Mouse (Mus musculus): Measurements from ENCODE around the gene Kctd14.
"Not testable (repeated sequence)": the region's sequence is repeated elsewhere in the genome, so short reads cannot be mapped to it uniquely, and the experiment has no call there.

Gene Kctd14

GRCm38 (mm10) chr7:97451023-97451422 lies at the start of gene Kctd14:
Gene Kctd14, plus strand, starts transcription at chr7:97451323.
- not testable (repeated sequence) for DNase-seq

GRCm38 (mm10) chr7:97407145-97407544 lies 44.0 kb upstream of the Kctd14 start:
- no peak for DNase-seq

GRCm38 (mm10) chr7:97411106-97411505 lies 40.0 kb upstream of the Kctd14 start:
- no peak for DNase-seq

- DNase-seq: no peak
Observed at GRCm38 (mm10) chr7:97411575-97411974, 39.5 kb upstream of the Kctd14 start.

- no peak for DNase-seq
Observed at GRCm38 (mm10) chr7:97413981-97414380, 37.1 kb upstream of the Kctd14 start.

- DNase-seq: peak; percentile 73 to 79
Observed at GRCm38 (mm10) chr7:97414426-97414825, 36.7 kb upstream of the Kctd14 start.

GRCm38 (mm10) chr7:97414915-97415687 lies 36.0 kb upstream of the Kctd14 start:
- DNase-seq: peak in 1 of 2 experiments; percentile 27

- no peak for DNase-seq
Observed at GRCm38 (mm10) chr7:97416473-97416872, 34.6 kb upstream of the Kctd14 start.

GRCm38 (mm10) chr7:97416906-97417777 lies 34.0 kb upstream of the Kctd14 start, which contains the start of gene Thrsp:
Gene Thrsp, minus strand, starts transcription at chr7:97417730.
- DNase-seq: peak; percentile 85 to 92

- peak; percentile 13 to 72 for DNase-seq
Observed at GRCm38 (mm10) chr7:97418717-97419116, 32.4 kb upstream of the Kctd14 start.

GRCm38 (mm10) chr7:97419163-97419562 lies 32.0 kb upstream of the Kctd14 start:
- no peak for DNase-seq

- peak in 1 of 2 experiments; percentile 51 for DNase-seq
Observed at GRCm38 (mm10) chr7:97420406-97420805, 30.7 kb upstream of the Kctd14 start.

- DNase-seq: no peak
Observed at GRCm38 (mm10) chr7:97420958-97421651, 30.0 kb upstream of the Kctd14 start.

GRCm38 (mm10) chr7:97423754-97424153 lies 27.4 kb upstream of the Kctd14 start:
- peak; percentile 44 to 83 for DNase-seq

- peak; percentile 90 to 95 for DNase-seq
Observed at GRCm38 (mm10) chr7:97424621-97425245, 26.4 kb upstream of the Kctd14 start.

GRCm38 (mm10) chr7:97426566-97426965 lies 24.6 kb upstream of the Kctd14 start:
- DNase-seq: no peak

GRCm38 (mm10) chr7:97427296-97427695 lies 23.8 kb upstream of the Kctd14 start:
- DNase-seq: no peak

- DNase-seq: peak; percentile 16 to 50
Observed at GRCm38 (mm10) chr7:97427778-97428420, 23.2 kb upstream of the Kctd14 start.

GRCm38 (mm10) chr7:97429705-97430104 lies 21.4 kb upstream of the Kctd14 start:
- peak; percentile 68 to 73 for DNase-seq

- not testable (repeated sequence) for DNase-seq
Observed at GRCm38 (mm10) chr7:97433517-97433916, 17.6 kb upstream of the Kctd14 start.

- DNase-seq: no peak
Observed at GRCm38 (mm10) chr7:97434517-97434916, 16.6 kb upstream of the Kctd14 start.

GRCm38 (mm10) chr7:97438986-97439385 lies 12.1 kb upstream of the Kctd14 start:
- DNase-seq: no peak

Measured in kidney, postnatal 25 days (tissue).